Mouse (Mus musculus): ENCODE results near the gene Zbtb7a. TPM values are rescaled to one million over a fixed set of nuclear protein-coding genes. Genes with fewer than 3 reads are reported as not detected.

Zbtb7a gene
- polyA plus RNA-seq, 1 experiment from 2014 or later, result 34.2 TPM

DNA sequence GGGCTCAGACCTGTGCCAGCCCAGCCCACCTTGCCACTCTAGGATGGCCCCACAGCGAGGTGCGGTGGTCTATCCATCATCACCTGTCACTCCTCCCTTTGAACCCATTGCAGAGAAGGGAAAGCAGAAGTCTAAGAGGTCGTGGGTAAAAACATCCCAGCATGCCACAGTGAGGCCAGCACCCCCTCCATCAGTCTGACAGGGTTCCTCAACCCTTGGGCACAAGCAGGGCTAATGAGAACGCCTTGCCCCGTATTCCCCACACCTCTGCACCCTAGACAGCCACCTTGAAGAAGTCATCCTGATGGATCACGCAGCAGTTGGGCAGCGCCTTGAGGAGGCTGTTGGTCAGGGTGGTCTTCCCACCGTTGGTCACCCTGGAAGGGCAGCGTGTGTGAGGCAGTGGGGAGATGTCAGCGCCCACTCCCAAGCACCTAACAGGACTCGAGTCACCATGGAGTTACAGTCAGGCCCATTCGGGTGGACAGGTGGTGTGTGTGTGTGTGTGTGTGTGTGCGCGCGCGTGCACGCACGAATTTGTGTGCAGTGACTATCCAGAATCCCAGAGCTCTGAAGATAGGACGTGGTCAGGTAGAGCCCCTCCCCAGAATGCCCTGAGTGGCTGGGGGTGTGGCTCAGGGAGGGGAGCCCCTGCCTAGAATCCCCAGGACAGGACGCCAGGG is 65.7 kb downstream of the Zbtb7a start:
- Histone ChIP-seq H3K27me3 (replicated peaks; ENCODE audit: control insufficient read depth, insufficient read depth, low read length) (peaks cover 29% of the 10 kb centered on the region), H3K4me3 (ENCODE audit: low read depth, low read length) (no peak overlapping the region), H3K9ac (ENCODE audit: low read depth, low read length) (no peak overlapping the region), H3K4me1 (replicated peaks; ENCODE audit: control insufficient read depth, insufficient read depth, low read length) (peaks cover 8% of the 10 kb centered on the region; the same call in 1 of the 2 replicates), H3K36me3 (ENCODE audit: control insufficient read depth, insufficient read depth, low read length) (no peaks in the 10 kb centered on the region), H3K9me3 (ENCODE audit: control insufficient read depth, low read length) (no peaks in the 10 kb centered on the region), H3K27ac (ENCODE audit: low read depth, low read length) (no peak overlapping the region), H3K4me2 (no peak overlapping the region)
- no peak for DNase-seq (ENCODE audit: low spot score)
- WGBS, result 75% methylated on average over 20 of the region's 20 CpGs
- ATAC-seq (replicated peaks; ENCODE audit: low FRiP score), result no peak

- H3K36me3 ChIP-seq (ENCODE audit: control insufficient read depth, insufficient read depth, low read length), result no peaks in the 10 kb centered on the region
- H3K27me3 ChIP-seq (replicated peaks; ENCODE audit: control insufficient read depth, insufficient read depth, low read length), result peaks cover 19% of the 10 kb centered on the region
- no peak within 1 kb of the TSS for H3K9ac ChIP-seq (ENCODE audit: low read depth, low read length)
- H3K4me2 ChIP-seq, result no peak within 1 kb of the TSS
- DNase-seq (ENCODE audit: low spot score) (no peak), ATAC-seq (replicated peaks; ENCODE audit: low FRiP score) (no peak)
- no peak within 1 kb of the TSS for H3K4me3 ChIP-seq (ENCODE audit: low read depth, low read length)
- no peaks in the 10 kb centered on the region for H3K9me3 ChIP-seq (ENCODE audit: control insufficient read depth, low read length)
- 67% methylated on average over 13 of the region's 13 CpGs for WGBS
- peaks cover 8% of the 10 kb centered on the region; the same call in 1 of the 2 replicates for H3K4me1 ChIP-seq (replicated peaks; ENCODE audit: control insufficient read depth, insufficient read depth, low read length)
- no peak within 1 kb of the TSS; the same call in 1 of the 2 replicates for H3K27ac ChIP-seq (ENCODE audit: low read depth, low read length)
Measured at GRCm38 (mm10) chr10:81201807-81202758, 67.1 kb downstream of the Zbtb7a start, which contains the start of gene Nmrk2. Nmrk2 (minus strand) TSS chr10:81202051.

Small RNA genes lying within 50 kb of the gene (microRNA-seq; reads per million reads assigned to microRNA genes)
- gene Mir5615-1 (ENCODE audit: borderline number of aligned reads) (not detected), gene Mir5615-2 (ENCODE audit: borderline number of aligned reads) (not detected)

Other genes starting within 250 kb of the Zbtb7a start
- gene Timm13, start 234.3 kb upstream of the Zbtb7a start, polyA plus RNA-seq (2014; fragmentation: Nextera tagmentation; extraction: Ambion mirVana), result 396 and 445 TPM in 2 replicates
- 16.2 and 18.2 TPM in 2 replicates for gene Lmnb2, start 217.0 kb upstream of the Zbtb7a start, polyA plus RNA-seq (2014; fragmentation: Nextera tagmentation; extraction: Ambion mirVana)
- 4.0 and 5.0 TPM in 2 replicates for gene Gadd45b, start 205.1 kb upstream of the Zbtb7a start, polyA plus RNA-seq (2014; fragmentation: Nextera tagmentation; extraction: Ambion mirVana)
- 1.8 and 2.1 TPM in 2 replicates for gene Gng7, start 120.3 kb upstream of the Zbtb7a start, polyA plus RNA-seq (2014; fragmentation: Nextera tagmentation; extraction: Ambion mirVana)
- gene Diras1, start 109.6 kb upstream of the Zbtb7a start, polyA plus RNA-seq (2014; fragmentation: Nextera tagmentation; extraction: Ambion mirVana), result 0.45 TPM in 1 of 2 replicates, not detected in the other
- 9.1 and 9.4 TPM in 2 replicates for gene Slc39a3, start 97.8 kb upstream of the Zbtb7a start, polyA plus RNA-seq (2014; fragmentation: Nextera tagmentation; extraction: Ambion mirVana)
- 147 and 153 TPM in 2 replicates for gene Sgta, start 75.0 kb upstream of the Zbtb7a start, polyA plus RNA-seq (2014; fragmentation: Nextera tagmentation; extraction: Ambion mirVana)
- 80.3 and 84.0 TPM in 2 replicates for gene Thop1, start 65.2 kb upstream of the Zbtb7a start, polyA plus RNA-seq (2014; fragmentation: Nextera tagmentation; extraction: Ambion mirVana)
- gene Creb3l3, start 36.3 kb upstream of the Zbtb7a start, polyA plus RNA-seq (2014; fragmentation: Nextera tagmentation; extraction: Ambion mirVana), result 17.3 and 17.6 TPM in 2 replicates
- 201 and 207 TPM in 2 replicates for gene Map2k2, start 29.3 kb upstream of the Zbtb7a start, polyA plus RNA-seq (2014; fragmentation: Nextera tagmentation; extraction: Ambion mirVana)
- gene Pias4, start 32.7 kb downstream of the Zbtb7a start, polyA plus RNA-seq (2014; fragmentation: Nextera tagmentation; extraction: Ambion mirVana), result 41.2 and 50.9 TPM in 2 replicates
- 626 and 647 TPM in 2 replicates for gene Eef2, start 41.4 kb downstream of the Zbtb7a start, polyA plus RNA-seq (2014; fragmentation: Nextera tagmentation; extraction: Ambion mirVana)
- 44.5 and 45.6 TPM in 2 replicates for gene Dapk3, start 47.8 kb downstream of the Zbtb7a start, polyA plus RNA-seq (2014; fragmentation: Nextera tagmentation; extraction: Ambion mirVana)
- gene 4930442H23Rik, start 48.6 kb downstream of the Zbtb7a start, polyA plus RNA-seq (2014; fragmentation: Nextera tagmentation; extraction: Ambion mirVana), result not detected in 2 replicates
- not detected in 2 replicates for gene Nmrk2, start 66.8 kb downstream of the Zbtb7a start, polyA plus RNA-seq (2014; fragmentation: Nextera tagmentation; extraction: Ambion mirVana)
- 0.05 TPM in 1 of 2 replicates, not detected in the other for gene Atcay, start 95.6 kb downstream of the Zbtb7a start, polyA plus RNA-seq (2014; fragmentation: Nextera tagmentation; extraction: Ambion mirVana)
- gene Zfr2, start 97.9 kb downstream of the Zbtb7a start, polyA plus RNA-seq (2014; fragmentation: Nextera tagmentation; extraction: Ambion mirVana), result 1.3 and 2.1 TPM in 2 replicates
- gene Matk, start 117.7 kb downstream of the Zbtb7a start, polyA plus RNA-seq (2014; fragmentation: Nextera tagmentation; extraction: Ambion mirVana), result 2.1 TPM in 2 replicates
- gene Mrpl54, start 131.7 kb downstream of the Zbtb7a start, polyA plus RNA-seq (2014; fragmentation: Nextera tagmentation; extraction: Ambion mirVana), result 226 and 233 TPM in 2 replicates
- gene Apba3, start 131.7 kb downstream of the Zbtb7a start, polyA plus RNA-seq (2014; fragmentation: Nextera tagmentation; extraction: Ambion mirVana), result 47.5 and 55.0 TPM in 2 replicates
- 1.8 TPM in 2 replicates for gene Tjp3, start 156.4 kb downstream of the Zbtb7a start, polyA plus RNA-seq (2014; fragmentation: Nextera tagmentation; extraction: Ambion mirVana)
- gene Pip5k1c, start 157.7 kb downstream of the Zbtb7a start, polyA plus RNA-seq (2014; fragmentation: Nextera tagmentation; extraction: Ambion mirVana), result 40.0 and 42.5 TPM in 2 replicates
- 49.9 and 51.9 TPM in 2 replicates for gene Cactin, start 185.9 kb downstream of the Zbtb7a start, polyA plus RNA-seq (2014; fragmentation: Nextera tagmentation; extraction: Ambion mirVana)
- gene Tbxa2r, start 193.5 kb downstream of the Zbtb7a start, polyA plus RNA-seq (2014; fragmentation: Nextera tagmentation; extraction: Ambion mirVana), result 7.8 and 7.9 TPM in 2 replicates
- not detected in 2 replicates for gene Gipc3, start 208.0 kb downstream of the Zbtb7a start, polyA plus RNA-seq (2014; fragmentation: Nextera tagmentation; extraction: Ambion mirVana)
- 68.6 and 69.2 TPM in 2 replicates for gene Hmg20b, start 215.3 kb downstream of the Zbtb7a start, polyA plus RNA-seq (2014; fragmentation: Nextera tagmentation; extraction: Ambion mirVana)
- 11.2 TPM in 2 replicates for gene Mfsd12, start 222.3 kb downstream of the Zbtb7a start, polyA plus RNA-seq (2014; fragmentation: Nextera tagmentation; extraction: Ambion mirVana)
- 0.64 and 0.68 TPM in 2 replicates for gene 4930404N11Rik, start 230.6 kb downstream of the Zbtb7a start, polyA plus RNA-seq (2014; fragmentation: Nextera tagmentation; extraction: Ambion mirVana)
- 74.0 and 75.9 TPM in 2 replicates for gene Fzr1, start 243.3 kb downstream of the Zbtb7a start, polyA plus RNA-seq (2014; fragmentation: Nextera tagmentation; extraction: Ambion mirVana)
- 97.4 and 99.3 TPM in 2 replicates for gene Dohh, start 249.2 kb downstream of the Zbtb7a start, polyA plus RNA-seq (2014; fragmentation: Nextera tagmentation; extraction: Ambion mirVana)
- gene Gm48551, start 249.2 kb downstream of the Zbtb7a start, polyA plus RNA-seq (2014; fragmentation: Nextera tagmentation; extraction: Ambion mirVana), result 1.3 and 1.9 TPM in 2 replicates

Measured in liver, embryonic 11.5 days (tissue).